12 mouse cellular contexts compared by ENCODE assay signal in the genomic region with DNA sequence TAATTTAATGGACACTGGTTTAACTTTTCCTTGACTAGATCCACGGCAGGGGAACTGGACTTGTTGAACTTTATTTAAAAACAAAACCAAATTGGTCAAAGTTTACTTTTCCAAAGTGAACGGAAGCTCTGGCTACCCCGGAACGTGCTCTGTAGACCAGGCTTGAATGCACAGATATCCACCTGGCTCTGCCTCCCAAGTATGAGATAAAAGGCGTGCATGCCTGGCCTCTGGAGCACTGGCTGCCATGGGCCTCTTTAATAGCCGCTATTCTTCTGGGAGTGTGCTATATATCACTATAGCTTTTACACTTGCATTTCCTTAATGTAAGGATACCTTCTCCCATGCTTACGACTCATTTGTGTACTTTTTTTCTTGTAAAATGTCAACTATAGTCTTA.
"Had no signal": no experiment of that assay in that cellular context is flagged by ENCODE, and none has a peak within 500 bp of the region (broad histone marks: within the 10 kb centered on the region; RNA-seq: fewer than 3 reads in every experiment).

No protein-coding gene starts in this region.

- H3K4me2 ChIP-seq: limb, embryonic 12.5 days; lung, embryonic 15.5 days; midbrain, embryonic 12.5 days; neural tube, embryonic 13.5 days had no signal

- H3K9ac ChIP-seq: limb, embryonic 12.5 days; lung, embryonic 15.5 days; midbrain, embryonic 12.5 days; neural tube, embryonic 13.5 days had no signal

- H3K9me3 ChIP-seq: limb, embryonic 12.5 days; lung, embryonic 15.5 days; midbrain, embryonic 12.5 days; neural tube, embryonic 13.5 days had no signal

- H3K4me3 ChIP-seq: limb, embryonic 12.5 days; lung, embryonic 15.5 days; midbrain, embryonic 12.5 days; neural tube, embryonic 13.5 days had no signal

- H3K4me1 ChIP-seq: limb, embryonic 12.5 days; lung, embryonic 15.5 days; midbrain, embryonic 12.5 days; neural tube, embryonic 13.5 days had no signal

- DNase-seq: kidney, postnatal 25 days; lung, postnatal 14 days; retina, postnatal 1 day; right cerebral cortex, postnatal 14 days; thymus, postnatal 4 days had no signal

- ATAC-seq: hindbrain, postnatal 0 days; midbrain, embryonic 16.5 days had no signal

- H3K27me3 ChIP-seq: limb, embryonic 12.5 days; lung, embryonic 15.5 days; midbrain, embryonic 12.5 days; neural tube, embryonic 13.5 days had no signal

- H3K27ac ChIP-seq: hindbrain, postnatal 0 days; limb, embryonic 12.5 days; lung, embryonic 15.5 days; midbrain, embryonic 12.5 days; neural tube, embryonic 13.5 days; stomach, postnatal 0 days had no signal
